Mouse (Mus musculus) CH12.LX (cell line): ENCODE measurements around the gene Aldh8a1. TPM values are rescaled to one million over a fixed set of nuclear protein-coding genes. Genes with fewer than 3 reads are reported as not detected.

Source experiments
- DNase-seq: peaks from one replicate; pipeline ENCODE4 v3.0.0-alpha.2; 2013; ENCODE audit errors: extremely low read depth
- H3K27ac ChIP-seq: 2 replicates; pipeline ENCODE4 v1.5.1; 2012; ENCODE audit warnings: low read depth, mild to moderate bottlenecking, control low read depth, moderate library complexity; ENCODE audit not compliant: insufficient read depth
- H3K27me3 ChIP-seq: replicated peaks from 2 replicates; pipeline ENCODE3; 2012; ENCODE audit warnings: inconsistent platforms
- H3K36me3 ChIP-seq, 2 experiments: replicated peaks in 1 of 2; 2 replicates each; pipeline versions ENCODE3 to v1.6.1; 2012; ENCODE audit warnings: inconsistent platforms in 1 of 2, low read length in 1 of 2, mild to moderate bottlenecking in 1 of 2, mixed read lengths in 1 of 2, moderate library complexity in 1 of 2; ENCODE audit not compliant: control insufficient read depth in 1 of 2, insufficient read depth in 1 of 2
- H3K4me1 ChIP-seq, 2 experiments: 2 replicates each; pipeline ENCODE4 v1.6.1; 2012; ENCODE audit warnings: inconsistent platforms in 1 of 2, moderate library complexity in 1 of 2; ENCODE audit not compliant: insufficient read depth in 2 of 2, control insufficient read depth in 1 of 2
- H3K4me2 ChIP-seq: 2 replicates; pipeline ENCODE4 v1.6.1; 2012; ENCODE audit warnings: low read depth, mild to moderate bottlenecking, control low read depth; ENCODE audit not compliant: poor library complexity, insufficient read depth, severe bottlenecking
- H3K4me3 ChIP-seq, 3 experiments: fragments of 150-350 bp in 1 of 3; sonication (generic) in 1 of 3; replicated peaks in 1 of 3; 2 replicates each; pipeline versions ENCODE3 to v1.5.1; 2011 to 2012; ENCODE audit warnings: low read depth in 2 of 3, low read length in 2 of 3, mild to moderate bottlenecking in 2 of 3, moderate library complexity in 2 of 3, control low read depth in 1 of 3, improper control_type of control experiment in 1 of 3, inconsistent platforms in 1 of 3, mixed read lengths in 1 of 3; ENCODE audit not compliant: poor library complexity in 1 of 3
- H3K79me2 ChIP-seq: replicated peaks from 2 replicates; pipeline ENCODE4 v1.6.1; 2012; ENCODE audit warnings: mild to moderate bottlenecking, moderate library complexity; ENCODE audit not compliant: control insufficient read depth, poor library complexity, insufficient read depth, severe bottlenecking; ENCODE audit errors: extremely low read depth
- H3K9ac ChIP-seq: 2 replicates; pipeline ENCODE4 v1.6.1; 2012; ENCODE audit warnings: low read depth, mild to moderate bottlenecking, control low read depth, moderate library complexity; ENCODE audit not compliant: insufficient read depth
- H3K9me3 ChIP-seq: replicated peaks from 2 replicates; pipeline ENCODE3; 2012; ENCODE audit warnings: low read length, inconsistent platforms, mixed read lengths
- BHLHE40 ChIP-seq: IDR thresholded peaks from 2 replicates; pipeline ENCODE4 v1.6.1; 2011; ENCODE audit warnings: mild to moderate bottlenecking, low read depth, low read length, improper control_type of control experiment
- ELF1 ChIP-seq: IDR thresholded peaks from 2 replicates; pipeline ENCODE4 v1.6.1; 2014; ENCODE audit warnings: low read depth, mild to moderate bottlenecking, inconsistent platforms, low read length, improper control_type of control experiment
- ETS1 ChIP-seq: conservative IDR thresholded peaks from 2 replicates; pipeline ENCODE4 v1.6.1; 2012; ENCODE audit warnings: low read depth, mild to moderate bottlenecking, inconsistent platforms, low read length, improper control_type of control experiment, moderate library complexity
- GABPA ChIP-seq: IDR thresholded peaks from 2 replicates; pipeline ENCODE4 v1.6.1; 2012; ENCODE audit warnings: low read depth, low read length, improper control_type of control experiment, inconsistent platforms; ENCODE audit not compliant: insufficient replicate concordance
- HCFC1 ChIP-seq: IDR thresholded peaks from 2 replicates; pipeline ENCODE4 v1.6.1; 2012; ENCODE audit warnings: low read depth, mild to moderate bottlenecking, inconsistent platforms, low read length, improper control_type of control experiment
- JUND ChIP-seq: conservative IDR thresholded peaks from 2 replicates; pipeline ENCODE4 v1.6.1; 2011; ENCODE audit warnings: low read depth, low read length, improper control_type of control experiment
- MAFK ChIP-seq: IDR thresholded peaks from 2 replicates; pipeline ENCODE4 v1.6.1; 2011; ENCODE audit warnings: low read length, improper control_type of control experiment; ENCODE audit not compliant: insufficient replicate concordance
- MAX ChIP-seq: IDR thresholded peaks from 2 replicates; pipeline ENCODE4 v1.6.1; 2011; ENCODE audit warnings: low read length, improper control_type of control experiment
- POLR2A ChIP-seq: IDR thresholded peaks from 2 replicates; pipeline ENCODE4 v1.6.1; 2011; ENCODE audit warnings: low read depth, mild to moderate bottlenecking, improper control_type of control experiment, low read length
- TCF12 ChIP-seq: IDR thresholded peaks from 2 replicates; pipeline ENCODE4 v1.6.1; 2014; ENCODE audit warnings: low read depth, mild to moderate bottlenecking, inconsistent platforms, low read length, improper control_type of control experiment
- USF1 ChIP-seq: IDR thresholded peaks from 2 replicates; pipeline ENCODE4 v1.6.1; 2014; ENCODE audit warnings: low read depth, mild to moderate bottlenecking, inconsistent platforms, low read length, improper control_type of control experiment
- USF2 ChIP-seq: conservative IDR thresholded peaks from 2 replicates; pipeline ENCODE4 v1.6.1; 2011; ENCODE audit warnings: low read depth, low read length, improper control_type of control experiment
- ZKSCAN1 ChIP-seq: IDR thresholded peaks from 2 replicates; pipeline ENCODE4 v1.6.1; 2012; ENCODE audit warnings: low read depth, inconsistent platforms, low read length, improper control_type of control experiment, borderline replicate concordance
- ZNF384 ChIP-seq: IDR thresholded peaks from 2 replicates; pipeline ENCODE4 v1.6.1; 2012; ENCODE audit warnings: low read depth, low read length, improper control_type of control experiment, inconsistent platforms
- dilution Hi-C: fragments of 300-500 bp; cut with MboI; formaldehyde crosslinking; loops from 2 replicates; pipeline ENCODE4 v1.14.3; 2020; ENCODE audit warnings: low sequenced_read_pairs; ENCODE audit not compliant: extremely low pct_unique_long_range_greater_than_20kb, extremely low pct_ligation_motif_present
- in situ Hi-C: fragments of 300-500 bp; cut with MboI; formaldehyde crosslinking; loops from 3 replicates; pipeline ENCODE4 v1.14.3; 2019; ENCODE audit warnings: low sequenced_read_pairs, low pct_ligation_motif_present, low pct_unique_long_range_greater_than_20kb, mixed read lengths
- polyA plus RNA-seq: library from polyadenylated mRNA; unstranded; fragments of >175 nt; gene quantifications from 2 replicates; pipeline ENCODE4 v1.2.1, GENCODE M21; 2012; ENCODE audit warnings: low read depth; ENCODE audit not compliant: insufficient read length
- total RNA-seq, 2 experiments: library from RNA; depleted of rRNA; stranded (reverse); fragments of 300-350 nt in 1 of 2; fragments of >200 nt in 1 of 2; gene quantifications; 2 replicates each; pipeline ENCODE4 v1.2.3; 2012 to 2014

Gene Aldh8a1
- total and polyA plus RNA-seq, 3 experiments, result 0.08 to 0.11 TPM; not detected in 1

GRCm38 (mm10) chr10:21366471-21366870 lies 10.6 kb upstream of the Aldh8a1 start:
- Histone ChIP-seq H3K36me3 (peaks cover 58 to 72% of the 10 kb centered on the region in 2 experiments), H3K27ac (no peak overlapping the region), H3K4me2 (no peak overlapping the region), H3K27me3 (no peaks in the 10 kb centered on the region), H3K4me1 (peaks cover 3 to 81% of the 10 kb centered on the region in 2 experiments; a peak in 2 of 4 replicates), H3K79me2 (no peaks in the 10 kb centered on the region), H3K9ac (no peak overlapping the region), H3K4me3 (no peak overlapping the region), H3K9me3 (no peaks in the 10 kb centered on the region)
- DNase-seq, result peak; percentile 64
- in situ Hi-C loops (no loop called here), dilution Hi-C loops (no loop called here)
- peak; percentile 42; the same call in 1 of the 2 replicates for TF ChIP-seq TCF12
- peak; percentile 21; the same call in 1 of the 2 replicates for TF ChIP-seq ETS1
- peak; percentile 24; the same call in 1 of the 2 replicates for TF ChIP-seq BHLHE40
- no peak for TF ChIP-seq USF2

GRCm38 (mm10) chr10:21367481-21367880 lies 9.6 kb upstream of the Aldh8a1 start:
- no peak for TF ChIP-seq ETS1
- TF ChIP-seq HCFC1, result no peak
- TF ChIP-seq, all 38 proteins: peak for 0
- Histone ChIP-seq H3K9ac (no peak overlapping the region), H3K27me3 (no peaks in the 10 kb centered on the region), H3K36me3 (peaks cover 50 to 66% of the 10 kb centered on the region in 2 experiments), H3K9me3 (peaks cover 2% of the 10 kb centered on the region), H3K4me1 (peaks cover 6 to 80% of the 10 kb centered on the region in 2 experiments; a peak in 3 of 4 replicates), H3K4me2 (no peak overlapping the region), H3K27ac (no peak overlapping the region), H3K4me3 (no peak overlapping the region), H3K79me2 (no peaks in the 10 kb centered on the region)
- in situ Hi-C loops, result no loop called here
- dilution Hi-C loops, result no loop called here
- no peak for DNase-seq

- peaks cover 9 to 71% of the 10 kb centered on the region in 2 experiments for H3K4me1 ChIP-seq
- peaks cover 37 to 50% of the 10 kb centered on the region in 2 experiments for H3K36me3 ChIP-seq
- in situ Hi-C loops, result no loop called here
- no peak overlapping the region for H3K9ac ChIP-seq
- H3K79me2 ChIP-seq, result no peaks in the 10 kb centered on the region
- H3K27ac ChIP-seq, result no peak overlapping the region
- dilution Hi-C loops, result no loop called here
- H3K9me3 ChIP-seq, result peaks cover 2% of the 10 kb centered on the region
- no peak overlapping the region for H3K4me2 ChIP-seq
- TF ChIP-seq JUND (no peak), MAFK (no peak), ZKSCAN1 (no peak), ELF1 (no peak), POLR2A (no peak), GABPA (no peak), BHLHE40 (no peak), MAX (no peak), ZNF384 (no peak), USF1 (no peak)
- no peak for DNase-seq
- no peaks in the 10 kb centered on the region for H3K27me3 ChIP-seq
- H3K4me3 ChIP-seq, result no peak overlapping the region
Measured at GRCm38 (mm10) chr10:21369586-21369985, 7.5 kb upstream of the Aldh8a1 start.
